Mouse (Mus musculus) limb, embryonic 10.5 days (tissue): ENCODE results near the gene Cyb5b. TPM values are rescaled to one million over a fixed set of nuclear protein-coding genes. Genes with fewer than 3 reads are reported as not detected.

Source experiments
- DNase-seq: peaks from one replicate; pipeline ENCODE4 v3.0.0-alpha.2; 2017; ENCODE audit warnings: low spot score
- H3K27ac ChIP-seq: fragments of 300-500 bp; sonication (generic); 2 replicates; pipeline ENCODE4 v1.5.1; 2016; ENCODE audit warnings: mild to moderate bottlenecking
- H3K27me3 ChIP-seq: fragments of 300-500 bp; sonication (generic); 2 replicates; pipeline ENCODE4 v1.6.1; 2016; ENCODE audit warnings: low read depth, mild to moderate bottlenecking; ENCODE audit not compliant: poor library complexity, severe bottlenecking
- H3K36me3 ChIP-seq: fragments of 300-500 bp; sonication (generic); 2 replicates; pipeline ENCODE4 v1.6.1; 2016; ENCODE audit warnings: mild to moderate bottlenecking, moderate library complexity
- H3K4me1 ChIP-seq: fragments of 300-500 bp; sonication (generic); 2 replicates; pipeline ENCODE4 v1.6.1; 2016
- H3K4me3 ChIP-seq: fragments of 300-500 bp; sonication (generic); 2 replicates; pipeline ENCODE4 v1.5.1; 2016; ENCODE audit warnings: mild to moderate bottlenecking, moderate library complexity
- H3K9me3 ChIP-seq: fragments of 300-500 bp; sonication (generic); replicated peaks from 2 replicates; pipeline ENCODE4 v1.6.1; 2016; ENCODE audit warnings: mild to moderate bottlenecking
- WGBS: fragments of 180-500 bp; shearing (Covaris S2); methylation state at CpG from one replicate; pipeline ENCODE4 v1.1.7; 2016; 5-methylcytosine and 5-hydroxymethylcytosine counted together
- polyA plus RNA-seq: library from polyadenylated mRNA; unstranded; fragments of >200 nt; fragmentation: Nextera tagmentation; extraction: Ambion mirVana; gene quantifications from 2 replicates; pipeline ENCODE4 v1.2.1, GENCODE M21; 2016

Gene Cyb5b
- polyA plus RNA-seq, 1 experiment from 2014 or later: 128 TPM

GRCm38 (mm10) chr8:107227011-107227626 is 76.7 kb downstream of the Cyb5b start:
- DNase-seq: no peak
- no peaks in the 10 kb centered on the region for H3K27me3 ChIP-seq
- no peaks in the 10 kb centered on the region for H3K9me3 ChIP-seq
- H3K36me3 ChIP-seq: no peaks in the 10 kb centered on the region
- 0 out of 2 replicates have a peak overlapping the region, but pooled peaks have one; percentile 27 for H3K27ac ChIP-seq
- H3K4me3 ChIP-seq: no peak overlapping the region
- H3K4me1 ChIP-seq: peaks cover 30% of the 10 kb centered on the region
- 23% methylated on average over 11 of the region's 11 CpGs for WGBS

GRCm38 (mm10) chr8:107233251-107233650 is 82.8 kb downstream of the Cyb5b start:
- WGBS: 95% methylated on average over 3 of the region's 3 CpGs
- H3K4me1 ChIP-seq: no peaks in the 10 kb centered on the region
- no peaks in the 10 kb centered on the region for H3K9me3 ChIP-seq
- no peak overlapping the region for H3K4me3 ChIP-seq
- H3K27me3 ChIP-seq: no peaks in the 10 kb centered on the region
- H3K27ac ChIP-seq: no peak overlapping the region
- H3K36me3 ChIP-seq: no peaks in the 10 kb centered on the region
- DNase-seq: no peak

GRCm38 (mm10) chr8:107233718-107234117 is 83.3 kb downstream of the Cyb5b start:
- Histone ChIP-seq H3K36me3 (no peaks in the 10 kb centered on the region), H3K27me3 (no peaks in the 10 kb centered on the region), H3K4me3 (no peak overlapping the region), H3K27ac (no peak overlapping the region), H3K4me1 (no peaks in the 10 kb centered on the region), H3K9me3 (no peaks in the 10 kb centered on the region)
- WGBS: 81% methylated on average over 2 of the region's 2 CpGs
- DNase-seq: no peak

Other genes with a start within 250 kb of the Cyb5b start
- 15.8 and 15.9 TPM in 2 replicates for gene Sntb2, start 214.9 kb upstream of the Cyb5b start, polyA plus RNA-seq
- 56.4 and 67.5 TPM in 2 replicates for gene Vps4a, start 119.4 kb upstream of the Cyb5b start, polyA plus RNA-seq
- 61.1 and 64.5 TPM in 2 replicates for gene Pdf, start 102.0 kb upstream of the Cyb5b start, polyA plus RNA-seq
- 41.8 and 46.1 TPM in 2 replicates for gene Cog8, start 94.0 kb upstream of the Cyb5b start, polyA plus RNA-seq
- gene Nip7, start 93.8 kb upstream of the Cyb5b start, polyA plus RNA-seq: 122 and 143 TPM in 2 replicates
- 0.34 TPM in 1 of 2 replicates, not detected in the other for gene Tmed6, start 85.0 kb upstream of the Cyb5b start, polyA plus RNA-seq
- gene Terf2, start 54.1 kb upstream of the Cyb5b start, polyA plus RNA-seq: 16.4 and 18.1 TPM in 2 replicates
- gene Nfat5, start 142.8 kb downstream of the Cyb5b start, polyA plus RNA-seq: 10.0 and 13.0 TPM in 2 replicates